Mouse (Mus musculus) heart, adult 9 months (tissue): ENCODE measurements around the gene Slc35e4.
"Not testable (repeated sequence)": the region's sequence is repeated elsewhere in the genome, so short reads cannot be mapped to it uniquely, and the experiment has no call there.

Source experiments
- DNase-seq, 2 experiments: peaks; one replicate each; pipeline ENCODE4 v3.0.0; 2022; ENCODE audit warnings: low spot score in 2 of 2

Gene Slc35e4

GRCm38 (mm10) chr11:3918738-3919137 lies 4.3 kb upstream of the Slc35e4 start:
- DNase-seq: no peak

- DNase-seq: peak; percentile 93 to 95
Measured at GRCm38 (mm10) chr11:3913316-3914108, 952 bp downstream of the Slc35e4 start.

- peak; percentile 31 to 43 for DNase-seq
Measured at GRCm38 (mm10) chr11:3912875-3913271, 1.6 kb downstream of the Slc35e4 start.

GRCm38 (mm10) chr11:3912100-3912874 lies 2.2 kb downstream of the Slc35e4 start:
- DNase-seq: peak in 1 of 2 experiments; percentile 24

- DNase-seq: not testable (repeated sequence)
Measured at GRCm38 (mm10) chr11:3911440-3911839, 3.0 kb downstream of the Slc35e4 start.

GRCm38 (mm10) chr11:3910513-3911310 lies 3.8 kb downstream of the Slc35e4 start:
- no peak for DNase-seq

GRCm38 (mm10) chr11:3909236-3909635 lies 5.2 kb downstream of the Slc35e4 start:
- no peak for DNase-seq

GRCm38 (mm10) chr11:3905446-3905845 lies 9.0 kb downstream of the Slc35e4 start:
- DNase-seq: no peak

GRCm38 (mm10) chr11:3904673-3905072 lies 9.8 kb downstream of the Slc35e4 start:
- no peak for DNase-seq

- peak; percentile 63 to 75 for DNase-seq
Measured at GRCm38 (mm10) chr11:3903046-3903445, 11.4 kb downstream of the Slc35e4 start.

GRCm38 (mm10) chr11:3902516-3902915 lies 11.9 kb downstream of the Slc35e4 start:
- DNase-seq: no peak

GRCm38 (mm10) chr11:3900296-3900695 lies 14.2 kb downstream of the Slc35e4 start:
- no peak for DNase-seq

- DNase-seq: peak in 1 of 2 experiments; percentile 16
Measured at GRCm38 (mm10) chr11:3895933-3896332, 18.5 kb downstream of the Slc35e4 start.

GRCm38 (mm10) chr11:3895458-3895857 lies 19.0 kb downstream of the Slc35e4 start:
- no peak for DNase-seq

- DNase-seq: peak; percentile 93 to 94
Measured at GRCm38 (mm10) chr11:3894406-3895281, 19.8 kb downstream of the Slc35e4 start, which contains the start of the genes 4921536K21Rik and Dusp18. Gene 4921536K21Rik, minus strand, starts transcription at chr11:3895098. Gene Dusp18, plus strand, starts transcription at chr11:3895240.

GRCm38 (mm10) chr11:3893970-3894369 lies 20.5 kb downstream of the Slc35e4 start:
- no peak for DNase-seq

- no peak for DNase-seq
Measured at GRCm38 (mm10) chr11:3887331-3887730, 27.1 kb downstream of the Slc35e4 start.

GRCm38 (mm10) chr11:3883711-3884110 lies 30.8 kb downstream of the Slc35e4 start:
- DNase-seq: no peak

GRCm38 (mm10) chr11:3879836-3880235 lies 34.6 kb downstream of the Slc35e4 start:
- peak; percentile 30 to 56 for DNase-seq

- DNase-seq: no peak
Measured at GRCm38 (mm10) chr11:3878660-3879059, 35.8 kb downstream of the Slc35e4 start.

GRCm38 (mm10) chr11:3876419-3876818 lies 38.0 kb downstream of the Slc35e4 start:
- no peak for DNase-seq
